Mouse (Mus musculus): ENCODE results near the gene Ccdc9b. TPM values are rescaled to one million over a fixed set of nuclear protein-coding genes. Genes with fewer than 3 reads are reported as not detected.
A peak's percentile ranks its signal among the peaks of the same experiment; 100 is the strongest.

The Ccdc9b gene
- total and polyA plus RNA-seq, 2 experiments from 2014 or later: 3.3 to 6.8 TPM

DNA sequence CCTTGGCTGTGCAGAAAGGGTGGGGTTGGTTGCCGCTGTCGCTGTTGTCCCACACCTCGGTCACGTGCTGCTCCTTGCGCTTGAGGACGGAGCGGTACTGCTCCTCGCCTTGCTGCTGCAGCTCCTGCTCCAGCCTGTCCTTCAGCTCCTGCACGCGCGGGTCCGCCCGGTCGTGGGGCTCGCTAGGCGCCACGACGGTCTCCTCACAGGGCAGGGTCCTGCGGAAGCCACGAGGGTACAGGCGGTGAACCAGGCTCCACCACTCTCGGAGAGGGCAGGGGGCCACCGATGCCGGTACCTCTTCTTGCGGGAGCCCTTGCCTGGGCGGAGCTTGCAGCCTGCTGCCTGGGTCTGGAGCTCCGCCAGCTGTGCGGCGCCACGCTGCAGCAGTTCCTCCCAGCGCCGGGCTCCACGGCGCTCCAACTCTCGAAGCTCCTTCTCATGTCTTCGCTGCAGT, 51.4 kb downstream of the Ccdc9b start:
- peak overlapping the region; percentile 36 for H3K4me3 ChIP-seq (ENCODE audit: low read depth, low read length)
- H3K4me2 ChIP-seq (ENCODE audit: low read depth, low read length): peak overlapping the region; percentile 57
- peaks cover 16% of the 10 kb centered on the region for H3K27me3 ChIP-seq (ENCODE audit: control insufficient read depth, insufficient read depth, low read length)
- no peaks in the 10 kb centered on the region for H3K9me3 ChIP-seq (replicated peaks; ENCODE audit: control insufficient read depth, low read length)
- no peak for TF ChIP-seq CTCF (IDR thresholded peaks at IDR 0.05; ENCODE audit: low read depth)
- no peak for TF ChIP-seq EP300 (IDR thresholded peaks at IDR 0.05; ENCODE audit: low read depth)
- ATAC-seq (ENCODE audit: insufficient read depth, low read depth) (peak; percentile 35; the same call in 1 of the 2 replicates), DNase-seq (ENCODE audit: low spot score) (peak; percentile 72)
- 1% methylated on average over 36 of the region's 36 CpGs for WGBS
- H3K27ac ChIP-seq (ENCODE audit: low read depth): no peak overlapping the region
- peaks cover 56% of the 10 kb centered on the region for H3K4me1 ChIP-seq (ENCODE audit: control insufficient read depth, insufficient read depth)
- H3K36me3 ChIP-seq (replicated peaks; ENCODE audit: control insufficient read depth, insufficient read depth, low read length): no peaks in the 10 kb centered on the region
- H3K9ac ChIP-seq (replicated peaks; ENCODE audit: low read depth, low read length): no peak overlapping the region

DNA sequence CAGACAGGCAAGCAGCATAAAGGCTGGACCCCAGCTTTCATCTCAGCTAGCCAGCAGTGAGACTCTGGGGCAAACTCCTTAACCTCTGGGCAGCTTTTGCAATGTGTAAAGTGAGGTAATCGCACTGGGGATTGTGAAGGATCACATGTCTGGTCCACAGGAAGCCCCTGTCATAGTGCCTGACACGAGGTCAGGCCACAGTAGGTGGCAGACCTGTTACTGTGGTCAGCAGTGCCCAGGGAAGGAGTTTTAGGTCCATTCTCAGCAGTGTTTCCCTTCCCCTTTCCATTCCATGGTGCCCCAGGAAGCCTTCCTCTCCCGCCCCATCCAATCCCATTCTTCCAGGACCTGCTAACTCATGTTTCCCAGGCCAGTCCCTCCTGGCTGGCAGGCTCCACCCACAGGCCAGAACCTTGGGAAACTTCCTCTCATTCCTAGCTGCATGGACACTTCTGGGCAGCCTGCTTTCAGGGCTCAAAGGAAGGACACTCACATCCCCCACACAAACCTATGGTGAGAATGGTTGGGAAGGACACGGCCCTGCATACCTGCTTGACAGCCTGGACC, 52.7 kb downstream of the Ccdc9b start:
- DNase-seq (ENCODE audit: low spot score) (no peak), ATAC-seq (ENCODE audit: insufficient read depth, low read depth) (no peak)
- no peak overlapping the region; the same call in 1 of the 2 replicates for H3K9ac ChIP-seq (replicated peaks; ENCODE audit: low read depth, low read length)
- no peak overlapping the region for H3K4me2 ChIP-seq (ENCODE audit: low read depth, low read length)
- no peak overlapping the region for H3K27ac ChIP-seq (ENCODE audit: low read depth)
- 59% methylated on average over 4 of the region's 4 CpGs for WGBS
- H3K4me1 ChIP-seq (ENCODE audit: control insufficient read depth, insufficient read depth): peaks cover 42% of the 10 kb centered on the region
- H3K9me3 ChIP-seq (replicated peaks; ENCODE audit: control insufficient read depth, low read length): no peaks in the 10 kb centered on the region
- no peak overlapping the region for H3K4me3 ChIP-seq (ENCODE audit: low read depth, low read length)
- no peaks in the 10 kb centered on the region for H3K36me3 ChIP-seq (replicated peaks; ENCODE audit: control insufficient read depth, insufficient read depth, low read length)
- TF ChIP-seq EP300 (IDR thresholded peaks at IDR 0.05; ENCODE audit: low read depth) (no peak), CTCF (IDR thresholded peaks at IDR 0.05; ENCODE audit: low read depth) (no peak)
- H3K27me3 ChIP-seq (ENCODE audit: control insufficient read depth, insufficient read depth, low read length): peaks cover 28% of the 10 kb centered on the region

DNA sequence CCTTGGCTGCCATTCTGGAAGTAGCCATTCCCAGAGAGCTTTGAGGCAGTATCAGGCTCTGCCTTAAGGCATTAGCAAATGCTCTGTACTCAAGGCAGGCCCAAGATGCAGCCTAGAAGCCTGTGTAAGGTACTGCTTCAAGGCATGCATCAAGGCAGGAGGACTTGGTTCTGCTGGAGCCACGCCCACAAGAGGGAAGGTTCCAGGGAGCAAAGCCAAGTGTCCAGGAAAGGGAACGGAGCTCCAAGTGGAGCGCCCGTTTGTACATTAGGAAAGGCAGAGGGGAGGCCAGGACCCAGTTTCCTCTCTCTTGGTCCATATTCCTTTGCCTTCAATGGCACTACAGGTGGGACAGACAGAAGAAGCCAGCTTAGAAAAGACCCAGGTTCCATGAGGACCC, 54.0 kb downstream of the Ccdc9b start:
- H3K4me3 ChIP-seq (ENCODE audit: low read depth, low read length): no peak overlapping the region
- TF ChIP-seq CTCF (IDR thresholded peaks at IDR 0.05; ENCODE audit: low read depth) (no peak), EP300 (IDR thresholded peaks at IDR 0.05; ENCODE audit: low read depth) (no peak)
- peaks cover 38% of the 10 kb centered on the region for H3K27me3 ChIP-seq (ENCODE audit: control insufficient read depth, insufficient read depth, low read length)
- H3K4me1 ChIP-seq (ENCODE audit: control insufficient read depth, insufficient read depth): peaks cover 44% of the 10 kb centered on the region
- H3K36me3 ChIP-seq (replicated peaks; ENCODE audit: control insufficient read depth, insufficient read depth, low read length): no peaks in the 10 kb centered on the region
- DNase-seq (ENCODE audit: low spot score) (no peak), ATAC-seq (ENCODE audit: insufficient read depth, low read depth) (no peak)
- no peak overlapping the region for H3K27ac ChIP-seq (ENCODE audit: low read depth)
- no peaks in the 10 kb centered on the region for H3K9me3 ChIP-seq (replicated peaks; ENCODE audit: control insufficient read depth, low read length)
- WGBS: 40% methylated on average over 4 of the region's 4 CpGs
- no peak overlapping the region for H3K4me2 ChIP-seq (ENCODE audit: low read depth, low read length)
- no peak overlapping the region for H3K9ac ChIP-seq (replicated peaks; ENCODE audit: low read depth, low read length)

DNA sequence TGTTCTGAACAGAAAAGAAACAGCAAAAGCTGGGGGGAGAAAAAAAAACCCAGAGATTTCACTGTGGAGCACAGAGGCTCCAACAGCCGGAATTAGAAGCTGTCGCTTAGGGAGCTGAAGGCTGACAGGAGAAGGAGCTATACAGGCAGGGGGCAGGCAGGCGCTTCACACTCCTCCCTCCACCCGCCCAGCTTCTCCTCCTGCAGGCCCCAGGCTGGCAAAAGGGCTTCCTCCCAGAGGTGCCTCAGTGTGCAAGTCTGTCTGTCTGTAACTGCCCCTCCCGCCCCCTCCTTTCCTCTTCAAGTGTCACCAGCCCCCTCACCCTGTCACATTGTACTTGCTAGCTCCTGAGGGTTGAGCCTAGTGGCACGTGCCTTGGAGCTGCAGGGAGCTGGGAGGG, 56.0 kb downstream of the Ccdc9b start:
- Histone ChIP-seq H3K4me2 (ENCODE audit: low read depth, low read length) (no peak overlapping the region), H3K27ac (ENCODE audit: low read depth) (peak overlapping the region; percentile 46; the same call in 1 of the 2 replicates), H3K9ac (replicated peaks; ENCODE audit: low read depth, low read length) (no peak overlapping the region), H3K9me3 (replicated peaks; ENCODE audit: control insufficient read depth, low read length) (no peaks in the 10 kb centered on the region), H3K27me3 (ENCODE audit: control insufficient read depth, insufficient read depth, low read length) (peaks cover 50% of the 10 kb centered on the region), H3K36me3 (replicated peaks; ENCODE audit: control insufficient read depth, insufficient read depth, low read length) (no peaks in the 10 kb centered on the region), H3K4me3 (ENCODE audit: low read depth, low read length) (no peak overlapping the region), H3K4me1 (ENCODE audit: control insufficient read depth, insufficient read depth) (peaks cover 48% of the 10 kb centered on the region)
- WGBS: 19% methylated on average over 6 of the region's 6 CpGs
- ATAC-seq (ENCODE audit: insufficient read depth, low read depth): peak; percentile 18; the same call in 1 of the 2 replicates
- TF ChIP-seq EP300 (IDR thresholded peaks at IDR 0.05; ENCODE audit: low read depth): no peak
- 0 out of 2 replicates have a peak, but pooled peaks have one; percentile 4 for TF ChIP-seq CTCF (IDR thresholded peaks at IDR 0.05; ENCODE audit: low read depth)
- DNase-seq (ENCODE audit: low spot score): peak; percentile 74

Other genes with a start within 250 kb of the Ccdc9b start
- 12.7 and 14.5 TPM in 2 replicates for gene Bmf, start 213.0 kb downstream of the Ccdc9b start, total RNA-seq (2014; rRNA removed; ENCODE audit: low replicate concordance)
- gene Bmf, start 213.0 kb downstream of the Ccdc9b start, polyA plus RNA-seq (2015; fragmentation: Nextera tagmentation; extraction: Ambion mirVana): 1.5 and 1.6 TPM in 2 replicates
- 37.7 and 46.9 TPM in 2 replicates for gene Bub1b, start 164.4 kb downstream of the Ccdc9b start, total RNA-seq (2014; rRNA removed; ENCODE audit: low replicate concordance)
- gene Bub1b, start 164.4 kb downstream of the Ccdc9b start, polyA plus RNA-seq (2015; fragmentation: Nextera tagmentation; extraction: Ambion mirVana): 14.8 and 16.2 TPM in 2 replicates
- gene Pak6, start 99.4 kb downstream of the Ccdc9b start, total RNA-seq (2014; rRNA removed; ENCODE audit: low replicate concordance): 16.8 and 17.0 TPM in 2 replicates
- 7.9 and 9.0 TPM in 2 replicates for gene Pak6, start 99.4 kb downstream of the Ccdc9b start, polyA plus RNA-seq (2015; fragmentation: Nextera tagmentation; extraction: Ambion mirVana)
- 7.6 and 14.3 TPM in 2 replicates for gene Ankrd63, start 58.7 kb downstream of the Ccdc9b start, total RNA-seq (2014; rRNA removed; ENCODE audit: low replicate concordance)
- gene Ankrd63, start 58.7 kb downstream of the Ccdc9b start, polyA plus RNA-seq (2015; fragmentation: Nextera tagmentation; extraction: Ambion mirVana): 1.6 and 2.0 TPM in 2 replicates
- 1.6 and 7.6 TPM in 2 replicates for gene Plcb2, start 34.2 kb downstream of the Ccdc9b start, total RNA-seq (2014; rRNA removed; ENCODE audit: low replicate concordance)
- gene Plcb2, start 34.2 kb downstream of the Ccdc9b start, polyA plus RNA-seq (2015; fragmentation: Nextera tagmentation; extraction: Ambion mirVana): 2.0 and 2.6 TPM in 2 replicates
- gene Inafm2, start 16.9 kb downstream of the Ccdc9b start, total RNA-seq (2014; rRNA removed; ENCODE audit: low replicate concordance): 39.4 and 44.2 TPM in 2 replicates
- 39.9 and 48.4 TPM in 2 replicates for gene Inafm2, start 16.9 kb downstream of the Ccdc9b start, polyA plus RNA-seq (2015; fragmentation: Nextera tagmentation; extraction: Ambion mirVana)
- not detected in 2 replicates for gene Phgr1, start 10.1 kb upstream of the Ccdc9b start, total RNA-seq (2014; rRNA removed; ENCODE audit: low replicate concordance)
- gene Phgr1, start 10.1 kb upstream of the Ccdc9b start, polyA plus RNA-seq (2015; fragmentation: Nextera tagmentation; extraction: Ambion mirVana): not detected in 2 replicates
- gene Disp2, start 17.1 kb upstream of the Ccdc9b start, total RNA-seq (2014; rRNA removed; ENCODE audit: low replicate concordance): 0.19 and 0.38 TPM in 2 replicates
- gene Disp2, start 17.1 kb upstream of the Ccdc9b start, polyA plus RNA-seq (2015; fragmentation: Nextera tagmentation; extraction: Ambion mirVana): 0.03 and 0.07 TPM in 2 replicates
- gene Knstrn, start 51.3 kb upstream of the Ccdc9b start, total RNA-seq (2014; rRNA removed; ENCODE audit: low replicate concordance): 19.8 and 28.0 TPM in 2 replicates
- gene Knstrn, start 51.3 kb upstream of the Ccdc9b start, polyA plus RNA-seq (2015; fragmentation: Nextera tagmentation; extraction: Ambion mirVana): 36.4 and 39.9 TPM in 2 replicates
- 154 and 163 TPM in 2 replicates for gene Ivd, start 99.3 kb upstream of the Ccdc9b start, total RNA-seq (2014; rRNA removed; ENCODE audit: low replicate concordance)
- 84.2 and 92.2 TPM in 2 replicates for gene Ivd, start 99.3 kb upstream of the Ccdc9b start, polyA plus RNA-seq (2015; fragmentation: Nextera tagmentation; extraction: Ambion mirVana)
- gene Bahd1, start 137.7 kb upstream of the Ccdc9b start, total RNA-seq (2014; rRNA removed; ENCODE audit: low replicate concordance): 9.4 and 11.7 TPM in 2 replicates
- 1.6 and 1.9 TPM in 2 replicates for gene Bahd1, start 137.7 kb upstream of the Ccdc9b start, polyA plus RNA-seq (2015; fragmentation: Nextera tagmentation; extraction: Ambion mirVana)
- 10.8 and 15.3 TPM in 2 replicates for gene Chst14, start 163.8 kb upstream of the Ccdc9b start, total RNA-seq (2014; rRNA removed; ENCODE audit: low replicate concordance)
- gene Chst14, start 163.8 kb upstream of the Ccdc9b start, polyA plus RNA-seq (2015; fragmentation: Nextera tagmentation; extraction: Ambion mirVana): 12.8 and 14.3 TPM in 2 replicates

Data from heart, postnatal 0 days (tissue).